Mouse (Mus musculus): ENCODE results near the gene Zbtb40. TPM values are rescaled to one million over a fixed set of nuclear protein-coding genes. Genes with fewer than 3 reads are reported as not detected.

Gene Zbtb40
- polyA plus RNA-seq, 1 experiment from 2014 or later: 5.3 TPM

DNA sequence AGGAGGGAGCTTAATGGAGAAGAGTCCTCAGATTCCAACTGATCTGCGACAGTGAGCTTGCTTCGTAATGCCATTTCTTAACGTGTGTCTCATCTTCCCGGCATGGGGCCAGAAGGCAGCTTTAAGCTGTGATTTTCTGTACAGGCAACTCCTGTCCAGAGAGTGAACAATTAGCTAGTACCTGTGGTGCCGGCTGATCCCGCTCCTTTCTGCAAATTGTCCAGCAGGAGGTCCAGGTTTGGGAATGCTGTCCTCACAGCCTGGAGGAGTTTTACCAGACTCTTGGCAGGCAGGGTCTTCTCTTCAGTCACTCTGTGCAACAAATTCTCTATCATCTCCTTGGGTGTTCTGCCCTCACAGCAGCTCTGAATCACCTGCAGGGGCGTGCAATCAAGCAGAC, 47.6 kb downstream of the Zbtb40 start:
- 84% methylated on average over 7 of the region's 7 CpGs for WGBS

DNA sequence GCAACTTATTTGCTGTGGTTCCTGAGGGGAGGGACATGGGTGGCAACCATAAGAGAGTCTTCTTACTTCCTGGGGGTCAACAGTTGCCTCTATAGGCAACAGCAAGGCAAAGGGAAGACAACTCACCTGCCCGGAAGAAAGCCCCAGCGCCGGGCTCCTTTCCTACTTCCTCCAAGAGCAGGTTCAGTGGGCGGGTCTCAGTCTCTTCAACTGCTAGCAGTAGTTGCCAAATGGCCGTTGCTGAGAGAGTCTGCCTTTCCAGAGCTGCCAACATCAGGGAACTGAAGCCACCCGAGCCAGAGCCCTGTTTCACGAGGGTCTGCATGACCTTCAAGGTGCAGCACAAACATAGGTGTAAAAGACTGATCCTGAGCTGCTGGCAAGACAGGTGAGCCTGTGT, 50.2 kb downstream of the Zbtb40 start:
- ATAC-seq (ENCODE audit: insufficient read depth, low FRiP score, low TSS enrichment): no peak
- H3K36me3 ChIP-seq (ENCODE audit: control insufficient read depth, insufficient read depth, low read length): no peaks in the 10 kb centered on the region; the same call in 1 of the 2 replicates
- no peak overlapping the region for H3K4me2 ChIP-seq (ENCODE audit: low read depth)
- no peaks in the 10 kb centered on the region for H3K9me3 ChIP-seq (ENCODE audit: control insufficient read depth, low read length)
- no peaks in the 10 kb centered on the region for H3K27me3 ChIP-seq (ENCODE audit: control insufficient read depth, insufficient read depth, low read length)
- no peak for DNase-seq (ENCODE audit: low spot score)
- no peaks in the 10 kb centered on the region for H3K4me1 ChIP-seq (ENCODE audit: control insufficient read depth, insufficient read depth, low read length)
- no peak overlapping the region for H3K4me3 ChIP-seq (ENCODE audit: low read depth, low read length)
- no peak overlapping the region for H3K9ac ChIP-seq (ENCODE audit: low read length)
- WGBS: 80% methylated on average over 7 of the region's 7 CpGs
- H3K27ac ChIP-seq (ENCODE audit: low read depth, low read length): no peak overlapping the region

More for the DNA sequence above, 47.6 kb downstream of the Zbtb40 start:
- no peak overlapping the region for H3K4me2 ChIP-seq (ENCODE audit: low read depth)
- H3K36me3 ChIP-seq (ENCODE audit: control insufficient read depth, insufficient read depth, low read length): no peaks in the 10 kb centered on the region; the same call in 1 of the 2 replicates
- H3K4me3 ChIP-seq (ENCODE audit: low read depth, low read length): no peak overlapping the region
- H3K4me1 ChIP-seq (ENCODE audit: control insufficient read depth, insufficient read depth, low read length): peaks cover 3% of the 10 kb centered on the region; the same call in 1 of the 2 replicates
- H3K27ac ChIP-seq (ENCODE audit: low read depth, low read length): no peak overlapping the region
- no peaks in the 10 kb centered on the region for H3K9me3 ChIP-seq (ENCODE audit: control insufficient read depth, low read length)
- DNase-seq (ENCODE audit: low spot score) (no peak), ATAC-seq (ENCODE audit: insufficient read depth, low FRiP score, low TSS enrichment) (no peak)
- H3K27me3 ChIP-seq (ENCODE audit: control insufficient read depth, insufficient read depth, low read length): no peaks in the 10 kb centered on the region
- no peak overlapping the region for H3K9ac ChIP-seq (ENCODE audit: low read length)

DNA sequence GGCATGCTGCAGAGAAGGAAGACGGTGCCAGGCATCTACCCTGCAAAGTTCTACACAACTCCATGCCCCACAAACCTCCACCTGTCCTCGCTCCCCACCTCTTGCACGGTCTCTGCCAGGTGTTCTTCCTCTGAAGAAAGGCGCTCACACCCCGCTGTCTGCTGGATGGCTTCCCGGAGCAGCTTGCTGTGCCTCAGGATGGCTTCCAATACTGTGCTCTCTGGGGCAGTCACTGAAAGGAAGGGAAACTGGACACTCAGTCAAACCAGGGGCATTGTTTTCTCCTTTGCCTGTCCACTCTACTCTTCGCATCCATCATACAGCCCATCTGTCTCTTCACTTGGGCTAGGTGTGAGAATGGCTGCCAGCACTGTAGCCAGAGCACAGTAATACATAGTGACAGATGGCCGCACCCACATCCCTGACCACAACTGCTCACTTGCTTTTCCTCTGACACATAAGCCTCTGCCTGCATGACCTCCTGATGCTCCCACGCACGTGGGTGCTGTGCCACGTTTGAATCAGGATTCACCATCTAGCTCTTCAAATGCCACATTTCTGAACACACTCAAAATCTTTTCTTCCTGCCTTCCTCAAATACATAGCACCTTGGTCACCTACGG, 50.8 kb downstream of the Zbtb40 start:
- H3K4me3 ChIP-seq (ENCODE audit: low read depth, low read length): no peak overlapping the region
- DNase-seq (ENCODE audit: low spot score) (no peak), ATAC-seq (ENCODE audit: insufficient read depth, low FRiP score, low TSS enrichment) (no peak)
- WGBS: 94% methylated on average over 12 of the region's 12 CpGs
- H3K36me3 ChIP-seq (ENCODE audit: control insufficient read depth, insufficient read depth, low read length): no peaks in the 10 kb centered on the region; the same call in 1 of the 2 replicates
- H3K4me2 ChIP-seq (ENCODE audit: low read depth): no peak overlapping the region
- H3K9me3 ChIP-seq (ENCODE audit: control insufficient read depth, low read length): no peaks in the 10 kb centered on the region
- no peak overlapping the region for H3K9ac ChIP-seq (ENCODE audit: low read length)
- no peak overlapping the region for H3K27ac ChIP-seq (ENCODE audit: low read depth, low read length)
- no peaks in the 10 kb centered on the region for H3K4me1 ChIP-seq (ENCODE audit: control insufficient read depth, insufficient read depth, low read length)
- no peaks in the 10 kb centered on the region for H3K27me3 ChIP-seq (ENCODE audit: control insufficient read depth, insufficient read depth, low read length)

- H3K27me3 ChIP-seq (ENCODE audit: control insufficient read depth, insufficient read depth, low read length): no peaks in the 10 kb centered on the region
- H3K9me3 ChIP-seq (ENCODE audit: control insufficient read depth, low read length): no peaks in the 10 kb centered on the region
- DNase-seq (ENCODE audit: low spot score) (no peak), ATAC-seq (ENCODE audit: insufficient read depth, low FRiP score, low TSS enrichment) (no peak)
- 85% methylated on average over 7 of the region's 7 CpGs for WGBS
- no peak overlapping the region for H3K4me3 ChIP-seq (ENCODE audit: low read depth, low read length)
- no peak overlapping the region for H3K27ac ChIP-seq (ENCODE audit: low read depth, low read length)
- H3K9ac ChIP-seq (ENCODE audit: low read length): no peak overlapping the region
- no peaks in the 10 kb centered on the region; the same call in 1 of the 2 replicates for H3K36me3 ChIP-seq (ENCODE audit: control insufficient read depth, insufficient read depth, low read length)
- no peaks in the 10 kb centered on the region for H3K4me1 ChIP-seq (ENCODE audit: control insufficient read depth, insufficient read depth, low read length)
- no peak overlapping the region for H3K4me2 ChIP-seq (ENCODE audit: low read depth)
Measured at GRCm38 (mm10) chr4:136996933-136997332, 51.7 kb downstream of the Zbtb40 start.

- ATAC-seq (ENCODE audit: insufficient read depth, low FRiP score, low TSS enrichment) (no peak), DNase-seq (ENCODE audit: low spot score) (no peak)
- 94% methylated on average over 14 of the region's 14 CpGs for WGBS
- H3K27ac ChIP-seq (ENCODE audit: low read depth, low read length): no peak overlapping the region
- H3K27me3 ChIP-seq (ENCODE audit: control insufficient read depth, insufficient read depth, low read length): no peaks in the 10 kb centered on the region
- no peak overlapping the region for H3K4me3 ChIP-seq (ENCODE audit: low read depth, low read length)
- H3K9ac ChIP-seq (ENCODE audit: low read length): no peak overlapping the region
- H3K9me3 ChIP-seq (ENCODE audit: control insufficient read depth, low read length): no peaks in the 10 kb centered on the region
- H3K4me1 ChIP-seq (ENCODE audit: control insufficient read depth, insufficient read depth, low read length): no peaks in the 10 kb centered on the region
- H3K4me2 ChIP-seq (ENCODE audit: low read depth): no peak overlapping the region
- no peaks in the 10 kb centered on the region; the same call in none of the 2 replicates for H3K36me3 ChIP-seq (ENCODE audit: control insufficient read depth, insufficient read depth, low read length)
Measured at GRCm38 (mm10) chr4:136995361-136995760, 53.2 kb downstream of the Zbtb40 start.

- Histone ChIP-seq H3K36me3 (ENCODE audit: control insufficient read depth, insufficient read depth, low read length) (peaks cover 2% of the 10 kb centered on the region; the same call in 1 of the 2 replicates), H3K4me3 (ENCODE audit: low read depth, low read length) (no peak overlapping the region), H3K4me1 (ENCODE audit: control insufficient read depth, insufficient read depth, low read length) (peaks cover 3% of the 10 kb centered on the region; the same call in 1 of the 2 replicates), H3K27ac (ENCODE audit: low read depth, low read length) (no peak overlapping the region), H3K4me2 (ENCODE audit: low read depth) (no peak overlapping the region), H3K9ac (ENCODE audit: low read length) (no peak overlapping the region), H3K27me3 (ENCODE audit: control insufficient read depth, insufficient read depth, low read length) (no peaks in the 10 kb centered on the region), H3K9me3 (ENCODE audit: control insufficient read depth, low read length) (no peaks in the 10 kb centered on the region)
- 43% methylated on average over 9 of the region's 9 CpGs for WGBS
- ATAC-seq (ENCODE audit: insufficient read depth, low FRiP score, low TSS enrichment): no peak
- DNase-seq (ENCODE audit: low spot score): no peak
Measured at GRCm38 (mm10) chr4:136981993-136982695, 66.5 kb downstream of the Zbtb40 start.

- Histone ChIP-seq H3K4me3 (ENCODE audit: low read depth, low read length) (no peak overlapping the region), H3K9me3 (ENCODE audit: control insufficient read depth, low read length) (no peaks in the 10 kb centered on the region), H3K9ac (ENCODE audit: low read length) (no peak overlapping the region), H3K4me2 (ENCODE audit: low read depth) (no peak overlapping the region), H3K36me3 (ENCODE audit: control insufficient read depth, insufficient read depth, low read length) (peaks cover 2% of the 10 kb centered on the region; the same call in 1 of the 2 replicates), H3K4me1 (ENCODE audit: control insufficient read depth, insufficient read depth, low read length) (peaks cover 3% of the 10 kb centered on the region; the same call in 1 of the 2 replicates), H3K27me3 (ENCODE audit: control insufficient read depth, insufficient read depth, low read length) (no peaks in the 10 kb centered on the region), H3K27ac (ENCODE audit: low read depth, low read length) (no peak overlapping the region)
- DNase-seq (ENCODE audit: low spot score) (peak; percentile 75), ATAC-seq (ENCODE audit: insufficient read depth, low FRiP score, low TSS enrichment) (no peak)
- WGBS: 3% methylated on average over 12 of the region's 12 CpGs
Measured at GRCm38 (mm10) chr4:136981347-136981746, 67.3 kb downstream of the Zbtb40 start.

DNA sequence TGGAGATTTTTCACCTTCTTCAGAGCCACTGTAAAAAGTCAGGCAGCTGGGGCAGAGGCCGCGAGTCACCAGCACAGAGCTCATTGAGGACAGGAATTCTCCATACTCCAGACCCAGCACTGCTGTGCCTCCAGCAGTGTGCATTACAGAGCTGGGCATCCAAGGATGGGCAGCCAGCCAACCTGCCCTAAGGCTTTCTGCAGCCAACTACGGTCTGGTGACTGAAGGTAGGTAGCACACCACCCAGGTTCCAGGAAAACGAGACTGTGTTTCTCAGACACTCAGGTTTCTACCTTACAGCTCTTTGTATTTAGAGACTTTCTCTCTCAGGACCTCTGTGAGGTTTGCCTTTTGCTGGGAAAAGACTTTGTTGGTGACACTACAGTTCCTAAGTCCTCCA, 67.7 kb downstream of the Zbtb40 start:
- Histone ChIP-seq H3K4me1 (ENCODE audit: control insufficient read depth, insufficient read depth, low read length) (peaks cover 3% of the 10 kb centered on the region; the same call in 1 of the 2 replicates), H3K9ac (ENCODE audit: low read length) (no peak overlapping the region), H3K4me3 (ENCODE audit: low read depth, low read length) (no peak overlapping the region), H3K36me3 (ENCODE audit: control insufficient read depth, insufficient read depth, low read length) (peaks cover 2% of the 10 kb centered on the region; the same call in 1 of the 2 replicates), H3K9me3 (ENCODE audit: control insufficient read depth, low read length) (no peaks in the 10 kb centered on the region), H3K27ac (ENCODE audit: low read depth, low read length) (no peak overlapping the region), H3K27me3 (ENCODE audit: control insufficient read depth, insufficient read depth, low read length) (no peaks in the 10 kb centered on the region), H3K4me2 (ENCODE audit: low read depth) (no peak overlapping the region)
- ATAC-seq (ENCODE audit: insufficient read depth, low FRiP score, low TSS enrichment) (no peak), DNase-seq (ENCODE audit: low spot score) (no peak)
- 87% methylated on average over 4 of the region's 4 CpGs for WGBS

Data from neural tube, embryonic 11.5 days (tissue).